Mouse (Mus musculus) cerebellum, postnatal 4 days (tissue): ENCODE measurements around the gene Tns1.

Experiments used
- DNase-seq, 2 experiments: peaks; one replicate each; pipeline ENCODE4 v3.0.0; 2022; ENCODE audit warnings: low spot score in 2 of 2, mixed read lengths in 1 of 2

Gene Tns1

DNA sequence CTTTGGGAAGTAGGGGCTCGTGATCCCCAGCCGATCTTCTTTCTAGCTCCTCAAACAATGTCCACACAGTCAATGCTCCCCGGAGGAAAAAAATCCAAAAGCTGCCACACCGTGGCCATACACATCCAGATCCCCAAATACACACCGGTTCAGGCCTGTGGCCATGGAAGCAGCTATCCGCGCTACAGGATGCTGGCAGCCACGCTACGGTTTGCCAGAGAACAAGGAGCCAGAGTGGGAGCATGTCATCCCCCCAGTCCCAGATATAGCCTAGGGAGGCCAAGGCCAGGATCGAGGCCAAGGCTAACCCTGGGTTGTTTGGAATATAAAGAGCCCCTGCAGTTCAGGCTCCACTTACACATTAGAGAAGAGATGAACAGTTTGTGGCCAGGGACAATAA is 211.8 kb downstream of the Tns1 start:
- DNase-seq = peak in 1 of 2 experiments; percentile 18

GRCm38 (mm10) chr1:73911981-73912380 is 212.3 kb downstream of the Tns1 start:
- DNase-seq = peak in 1 of 2 experiments; percentile 8

DNA sequence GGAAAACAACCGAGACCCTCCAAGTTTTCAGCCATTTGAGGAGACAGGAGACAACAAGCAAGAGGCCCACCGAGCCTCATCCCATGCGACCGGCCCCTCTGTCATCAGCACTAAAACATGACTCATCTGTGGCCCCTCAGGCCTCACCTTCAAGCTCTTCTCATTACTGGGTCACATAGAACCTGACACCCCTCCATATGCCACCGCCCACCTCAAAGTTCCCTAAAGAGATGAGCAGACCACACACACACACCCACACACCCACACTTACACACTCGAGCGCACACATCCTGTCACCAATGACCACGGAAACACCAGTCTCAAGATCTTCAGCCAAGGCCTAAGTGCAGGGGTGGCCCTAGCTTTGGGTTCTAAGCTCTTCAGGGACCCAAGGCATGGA is 213.5 kb downstream of the Tns1 start:
- DNase-seq = peak in 1 of 2 experiments; percentile 13

- DNase-seq = no peak
Observed at GRCm38 (mm10) chr1:73910111-73910510, 214.1 kb downstream of the Tns1 start.

GRCm38 (mm10) chr1:73909191-73909983 is 214.9 kb downstream of the Tns1 start:
- DNase-seq = peak in 1 of 2 experiments; percentile 13

- peak in 1 of 2 experiments; percentile 12 for DNase-seq
Observed at GRCm38 (mm10) chr1:73908081-73908960, 215.9 kb downstream of the Tns1 start.

DNA sequence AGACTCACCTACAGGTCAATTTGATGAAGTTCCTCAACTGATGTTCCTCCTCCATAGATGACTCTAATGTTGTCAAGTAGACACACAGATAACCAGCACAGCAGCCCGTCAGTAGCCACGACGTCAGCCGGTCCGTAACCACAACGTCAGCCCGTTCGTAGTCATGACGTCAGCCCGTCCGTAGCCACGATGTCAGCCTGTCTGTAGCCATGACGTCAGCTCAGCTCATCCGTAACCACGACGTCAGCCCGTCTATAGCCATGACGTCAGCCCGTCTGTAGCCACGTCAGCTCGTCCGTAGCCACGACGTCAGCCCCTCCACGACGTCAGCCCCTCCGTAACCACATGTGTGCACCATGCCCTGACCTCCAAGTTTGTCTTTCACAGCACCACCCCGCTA is 217.1 kb downstream of the Tns1 start:
- DNase-seq = peak in 1 of 2 experiments; percentile 8

DNA sequence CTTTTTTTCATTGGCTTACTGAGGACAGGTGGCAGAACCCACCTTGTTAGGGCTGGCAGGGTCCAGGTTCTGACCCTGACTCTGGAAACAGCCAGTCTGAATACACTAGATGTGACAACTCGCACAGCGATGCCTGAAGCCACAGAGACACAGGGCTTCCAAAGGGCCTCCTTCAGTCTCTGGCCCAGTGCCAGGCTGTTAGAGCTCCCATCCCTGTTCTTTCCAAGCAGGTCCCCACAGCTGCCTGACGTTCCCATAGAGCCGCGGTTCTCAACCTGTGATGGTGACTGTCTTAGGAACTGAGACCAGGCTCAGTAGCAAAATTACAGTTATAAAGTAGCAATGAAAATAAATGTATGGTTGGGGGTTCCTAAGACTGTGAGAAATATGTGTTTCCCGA is 217.9 kb downstream of the Tns1 start:
- peak in 1 of 2 experiments; percentile 18 for DNase-seq

- DNase-seq = peak in 1 of 2 experiments; percentile 16
Observed at GRCm38 (mm10) chr1:73905811-73906190, 218.4 kb downstream of the Tns1 start.

- peak in 1 of 2 experiments; percentile 17 for DNase-seq
Observed at GRCm38 (mm10) chr1:73905111-73905810, 219.0 kb downstream of the Tns1 start.

DNA sequence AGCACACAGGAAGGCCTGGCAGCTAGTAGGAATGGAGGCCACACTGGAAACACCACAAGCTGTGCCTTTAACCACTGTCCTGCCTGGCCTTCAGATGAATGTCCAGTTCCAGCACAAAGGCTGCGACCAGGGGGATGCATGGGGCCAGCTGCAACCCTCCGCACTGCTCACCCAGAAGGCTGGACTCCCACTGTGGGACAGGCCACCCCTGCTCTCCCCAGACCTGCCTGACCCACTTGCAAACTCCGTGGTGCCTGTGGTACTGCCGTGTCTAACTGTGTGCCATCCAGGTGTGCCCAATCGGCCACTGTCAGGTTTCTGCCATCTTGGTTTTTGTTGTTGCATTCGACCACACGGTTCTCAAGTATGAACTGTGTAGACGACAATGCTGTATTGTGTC is 219.6 kb downstream of the Tns1 start:
- peak in 1 of 2 experiments; percentile 18 for DNase-seq

- DNase-seq = peak in 1 of 2 experiments; percentile 16
Observed at GRCm38 (mm10) chr1:73903035-73903434, 221.2 kb downstream of the Tns1 start.

- peak; percentile 49 to 77 for DNase-seq
Observed at GRCm38 (mm10) chr1:73902171-73902991, 221.9 kb downstream of the Tns1 start.

- peak; percentile 65 to 81 for DNase-seq
Observed at GRCm38 (mm10) chr1:73901496-73901899, 222.8 kb downstream of the Tns1 start.

- peak in 1 of 2 experiments; percentile 16 for DNase-seq
Observed at GRCm38 (mm10) chr1:73895451-73895850, 228.8 kb downstream of the Tns1 start.

DNA sequence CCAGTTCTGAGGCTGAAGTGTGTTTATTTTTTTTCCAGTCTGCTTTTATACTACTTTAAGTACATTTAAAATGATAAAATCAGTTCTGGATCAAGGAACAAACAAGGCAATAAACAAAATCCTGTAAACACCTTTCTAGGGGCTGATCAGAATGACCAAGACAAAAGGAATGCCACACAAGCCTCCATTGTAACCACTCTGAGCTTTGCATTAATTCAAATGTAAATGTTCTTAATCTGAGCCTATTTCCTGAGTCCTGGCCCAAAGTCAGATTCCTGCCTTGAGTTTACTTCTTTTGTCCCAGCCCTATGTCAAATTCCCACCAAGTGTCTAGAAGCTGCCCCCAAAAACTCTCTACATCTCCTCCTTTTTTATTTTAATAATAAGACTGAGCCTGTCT is 243.5 kb downstream of the Tns1 start:
- no peak for DNase-seq

DNA sequence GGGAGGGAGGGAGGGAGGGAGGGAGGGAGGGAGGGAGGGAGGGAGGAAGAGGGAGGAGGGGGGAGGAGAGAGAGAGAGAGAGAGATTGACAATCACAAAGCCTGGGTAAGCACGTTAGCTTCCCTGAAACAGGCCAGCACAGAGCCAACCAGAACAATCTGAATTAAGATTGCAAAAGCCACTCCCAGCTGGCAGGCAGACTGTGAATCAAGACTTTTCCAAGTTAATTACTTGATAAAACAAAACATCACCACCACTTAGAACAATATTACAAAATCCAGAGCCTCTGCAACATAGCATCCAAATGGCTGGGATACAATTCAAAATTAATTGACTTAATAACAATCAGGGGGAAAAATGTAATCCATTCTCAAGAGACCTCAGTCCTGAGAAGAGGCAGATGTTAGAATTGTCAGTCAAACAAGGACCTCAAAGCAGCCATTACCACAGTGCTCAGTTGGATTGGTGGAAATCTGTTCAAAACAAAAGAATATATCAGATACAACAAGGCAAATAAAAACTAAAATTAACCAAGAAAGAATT is 248.5 kb downstream of the Tns1 start:
- DNase-seq = no peak

DNA sequence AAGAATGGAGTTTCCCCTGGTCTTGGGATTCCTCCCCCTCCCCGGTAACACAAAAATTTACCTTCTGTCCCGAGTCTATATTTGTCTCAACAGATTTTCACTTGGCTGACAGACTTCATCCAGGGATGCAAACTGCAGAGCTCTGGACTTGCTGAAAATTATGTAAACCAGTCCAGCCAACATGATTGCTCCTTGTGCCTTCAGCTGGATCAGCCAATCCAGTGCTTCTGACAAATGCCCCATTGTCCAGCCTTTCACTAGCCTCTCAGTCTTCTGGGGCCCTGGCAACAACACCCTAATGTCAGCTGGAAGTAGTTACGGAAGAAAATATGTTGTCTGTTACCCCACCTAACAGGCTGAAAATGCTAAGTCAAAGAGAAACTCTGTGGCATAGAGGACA is 259.9 kb downstream of the Tns1 start:
- no peak for DNase-seq

DNA sequence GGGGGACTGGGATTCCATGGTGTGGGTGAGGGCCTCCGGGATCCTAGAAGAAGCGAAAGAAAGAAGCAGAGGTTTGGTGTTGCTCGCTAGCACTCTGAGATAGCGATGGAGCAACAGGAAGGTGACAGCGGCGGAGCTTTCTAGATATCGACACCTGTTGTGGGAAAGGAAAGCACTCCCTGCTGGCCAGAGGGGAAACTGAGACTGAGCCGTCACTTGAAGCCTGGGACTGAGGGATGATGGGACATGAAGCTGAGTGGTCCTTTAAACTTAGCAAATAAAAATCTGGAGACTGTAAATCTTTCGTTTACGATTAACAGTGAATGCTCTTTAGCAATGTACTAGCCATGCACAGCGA is 261.2 kb downstream of the Tns1 start:
- DNase-seq = no peak

DNA sequence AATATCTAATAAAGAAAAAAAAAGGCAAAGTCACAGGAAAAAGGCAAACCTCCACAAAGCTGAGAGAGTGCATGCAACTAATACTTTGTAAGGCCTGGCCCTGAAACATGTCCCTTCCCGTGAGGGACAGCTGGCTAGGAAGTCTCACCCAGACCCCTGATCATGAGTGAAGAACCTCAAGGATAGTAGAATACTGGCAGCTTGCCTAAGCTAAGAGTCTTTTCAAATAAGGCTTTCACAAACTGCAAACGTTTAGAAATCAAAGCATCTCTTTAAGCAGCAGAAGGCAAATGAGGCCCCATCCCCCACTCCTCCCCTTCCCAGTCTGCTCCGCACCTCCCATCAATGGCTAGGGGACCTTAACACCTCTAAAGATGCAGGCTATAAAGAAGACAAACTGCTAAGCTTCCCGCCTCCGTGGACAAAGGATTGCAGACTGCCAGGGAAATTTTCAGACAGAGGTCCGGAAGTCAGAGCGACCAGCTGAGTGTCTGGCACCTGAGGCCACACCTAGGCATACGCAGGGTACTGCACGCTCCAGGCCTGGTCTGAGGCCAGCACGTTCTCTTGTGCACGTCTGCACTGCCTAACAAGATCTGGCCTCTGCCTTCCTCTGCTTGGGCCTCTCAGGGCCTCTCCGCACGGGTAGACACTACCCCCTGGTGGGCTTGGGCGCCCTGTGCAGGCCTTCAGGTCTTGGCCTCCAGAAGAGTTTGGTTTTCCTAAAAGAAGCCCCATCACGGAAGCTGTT is 261.8 kb downstream of the Tns1 start:
- DNase-seq = peak in 1 of 2 experiments; percentile 52
